Mouse (Mus musculus): ENCODE results near the gene Thsd7a. TPM values are rescaled to one million over a fixed set of nuclear protein-coding genes. Genes with fewer than 3 reads are reported as not detected.

Gene Thsd7a
- polyA plus RNA-seq, 1 experiment from 2014 or later: 7.6 TPM

DNA sequence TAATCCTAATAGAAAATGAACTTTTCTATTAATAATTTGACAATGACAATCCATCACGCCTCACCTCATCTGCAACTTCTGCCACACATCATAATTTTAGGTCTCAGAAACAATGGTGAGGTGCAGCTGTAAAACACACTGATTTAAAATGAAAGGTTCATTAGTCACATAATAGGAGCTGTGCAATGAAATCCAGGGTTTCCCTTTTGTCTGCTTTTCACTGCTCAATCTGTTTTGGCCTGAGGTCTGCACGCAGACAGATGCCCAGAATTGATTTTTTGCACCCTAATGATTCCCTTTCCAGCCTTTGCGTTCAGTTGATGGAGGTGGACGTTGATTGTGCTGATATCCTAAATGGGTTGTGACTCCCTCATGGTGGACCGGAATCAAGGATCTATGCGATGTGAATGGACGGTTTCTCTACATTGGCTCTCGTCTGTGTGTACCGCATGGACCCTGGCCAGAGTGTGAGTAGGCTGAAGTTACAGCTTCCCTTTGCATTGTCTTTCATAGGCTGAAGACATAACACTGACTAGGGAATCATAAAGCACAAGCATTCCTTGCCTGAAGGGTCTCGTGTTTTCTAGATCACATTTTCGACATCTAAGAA lies 120.5 kb downstream of the Thsd7a start:
- 84% methylated on average over 11 of the region's 11 CpGs for WGBS
- H3K27ac ChIP-seq: no peak overlapping the region
- H3K36me3 ChIP-seq: no peaks in the 10 kb centered on the region
- ATAC-seq (ENCODE audit: low FRiP score, low read depth): no peak; the same call in 1 of the 2 replicates
- no peak overlapping the region for H3K9ac ChIP-seq
- H3K4me2 ChIP-seq (replicated peaks): no peak overlapping the region
- H3K27me3 ChIP-seq: no peaks in the 10 kb centered on the region
- no peaks in the 10 kb centered on the region for H3K9me3 ChIP-seq
- no peaks in the 10 kb centered on the region for H3K4me1 ChIP-seq
- no peak overlapping the region for H3K4me3 ChIP-seq

DNA sequence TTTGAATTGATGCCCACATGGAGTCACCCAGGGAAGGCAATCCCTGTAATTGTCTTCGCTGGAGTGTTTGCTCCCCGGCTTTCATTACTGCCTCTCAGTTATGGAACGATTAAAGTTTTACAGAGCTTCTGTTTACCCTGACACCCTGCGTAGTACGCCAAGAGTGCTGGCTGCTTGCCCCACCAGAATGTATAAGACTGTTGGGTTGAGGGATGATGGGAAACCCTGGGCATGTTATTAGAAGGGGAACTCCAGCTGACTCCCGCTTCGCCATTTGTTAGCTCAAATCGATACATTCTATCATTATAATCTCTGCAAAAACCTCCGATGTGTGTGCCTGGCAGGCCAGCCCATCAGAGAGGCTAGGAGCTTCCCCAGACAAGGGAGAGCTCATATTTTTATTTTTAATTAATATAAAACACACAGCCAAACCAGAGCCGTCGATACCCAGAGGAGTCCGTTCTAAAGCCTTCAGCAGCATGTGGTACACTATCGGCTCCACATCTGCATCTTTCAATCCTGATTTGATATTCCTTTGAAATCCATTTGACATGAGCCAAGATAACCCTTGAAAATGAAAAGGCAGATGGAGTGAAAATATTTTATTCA lies 142.5 kb downstream of the Thsd7a start:
- Histone ChIP-seq H3K27ac (no peak overlapping the region), H3K27me3 (no peaks in the 10 kb centered on the region), H3K4me1 (no peaks in the 10 kb centered on the region), H3K9ac (no peak overlapping the region), H3K9me3 (no peaks in the 10 kb centered on the region), H3K36me3 (no peaks in the 10 kb centered on the region), H3K4me3 (no peak overlapping the region), H3K4me2 (replicated peaks) (no peak overlapping the region)
- 76% methylated on average over 13 of the region's 13 CpGs for WGBS
- ATAC-seq (ENCODE audit: low FRiP score, low read depth): no peak; the same call in 1 of the 2 replicates

GRCm38 (mm10) chr6:12602927-12603326 lies 146.3 kb downstream of the Thsd7a start:
- Histone ChIP-seq H3K4me3 (no peak overlapping the region), H3K27me3 (no peaks in the 10 kb centered on the region), H3K4me1 (no peaks in the 10 kb centered on the region), H3K9ac (no peak overlapping the region), H3K4me2 (replicated peaks) (no peak overlapping the region), H3K27ac (no peak overlapping the region), H3K9me3 (no peaks in the 10 kb centered on the region), H3K36me3 (no peaks in the 10 kb centered on the region)
- ATAC-seq (ENCODE audit: low FRiP score, low read depth): no peak
- 64% methylated on average over 2 of the region's 2 CpGs for WGBS

DNA sequence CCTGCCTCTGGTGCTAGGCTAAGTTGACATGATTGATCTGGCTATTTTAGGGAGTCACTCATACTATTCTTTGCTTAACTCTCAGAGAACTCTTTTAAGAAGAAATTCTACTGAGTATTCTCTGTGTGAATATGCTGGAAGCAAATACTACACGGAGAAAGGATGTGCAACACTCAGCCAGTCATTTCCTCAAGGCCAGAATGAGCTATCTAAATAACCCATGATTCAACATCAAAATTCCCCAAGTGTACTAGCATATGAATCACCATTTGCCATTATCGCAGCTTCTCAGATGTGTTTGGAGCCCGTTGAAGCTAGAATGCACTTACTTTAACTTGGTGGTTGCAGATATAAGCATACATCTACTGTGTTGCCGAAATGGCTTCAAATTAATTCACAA lies 147.0 kb downstream of the Thsd7a start:
- H3K27ac ChIP-seq: no peak overlapping the region
- no peaks in the 10 kb centered on the region for H3K36me3 ChIP-seq
- no peak overlapping the region for H3K9ac ChIP-seq
- no peak overlapping the region for H3K4me2 ChIP-seq (replicated peaks)
- 83% methylated on average over 4 of the region's 4 CpGs for WGBS
- no peaks in the 10 kb centered on the region for H3K9me3 ChIP-seq
- no peaks in the 10 kb centered on the region for H3K27me3 ChIP-seq
- no peaks in the 10 kb centered on the region for H3K4me1 ChIP-seq
- no peak for ATAC-seq (ENCODE audit: low FRiP score, low read depth)
- H3K4me3 ChIP-seq: no peak overlapping the region

GRCm38 (mm10) chr6:12584456-12584855 lies 164.8 kb downstream of the Thsd7a start:
- no peak for ATAC-seq (ENCODE audit: low FRiP score, low read depth)
- H3K9me3 ChIP-seq: no peaks in the 10 kb centered on the region
- H3K27me3 ChIP-seq: no peaks in the 10 kb centered on the region
- H3K36me3 ChIP-seq: no peaks in the 10 kb centered on the region
- H3K4me1 ChIP-seq: no peaks in the 10 kb centered on the region
- H3K4me3 ChIP-seq: no peak overlapping the region
- no peak overlapping the region for H3K4me2 ChIP-seq (replicated peaks)
- 84% methylated on average over 4 of the region's 4 CpGs for WGBS
- H3K27ac ChIP-seq: no peak overlapping the region
- H3K9ac ChIP-seq: no peak overlapping the region

DNA sequence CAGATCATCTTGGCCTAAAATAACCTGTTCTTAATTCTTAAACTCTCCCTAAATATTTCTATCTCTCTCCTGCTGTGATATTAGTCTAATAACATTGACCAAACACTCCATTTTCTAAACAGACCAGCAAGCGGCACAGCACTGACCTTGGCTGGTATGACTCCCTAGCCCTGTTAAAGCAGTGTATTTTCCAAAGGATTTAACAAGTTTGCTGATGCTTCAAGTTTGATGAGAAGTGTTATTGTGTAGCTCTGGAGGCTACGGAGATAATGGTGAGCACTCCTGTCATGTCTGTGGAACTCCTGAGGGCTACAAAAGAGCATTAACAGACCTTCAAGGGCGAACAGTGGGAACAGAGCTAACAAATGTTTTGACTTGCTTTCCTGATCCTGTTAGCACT lies 168.1 kb downstream of the Thsd7a start:
- Histone ChIP-seq H3K9me3 (no peaks in the 10 kb centered on the region), H3K36me3 (no peaks in the 10 kb centered on the region), H3K27me3 (no peaks in the 10 kb centered on the region), H3K4me1 (peaks cover 3% of the 10 kb centered on the region; the same call in 1 of the 2 replicates), H3K4me2 (replicated peaks) (no peak overlapping the region), H3K4me3 (no peak overlapping the region), H3K9ac (no peak overlapping the region), H3K27ac (no peak overlapping the region)
- no peak for ATAC-seq (ENCODE audit: low FRiP score, low read depth)
- 56% methylated on average over 3 of the region's 3 CpGs for WGBS

DNA sequence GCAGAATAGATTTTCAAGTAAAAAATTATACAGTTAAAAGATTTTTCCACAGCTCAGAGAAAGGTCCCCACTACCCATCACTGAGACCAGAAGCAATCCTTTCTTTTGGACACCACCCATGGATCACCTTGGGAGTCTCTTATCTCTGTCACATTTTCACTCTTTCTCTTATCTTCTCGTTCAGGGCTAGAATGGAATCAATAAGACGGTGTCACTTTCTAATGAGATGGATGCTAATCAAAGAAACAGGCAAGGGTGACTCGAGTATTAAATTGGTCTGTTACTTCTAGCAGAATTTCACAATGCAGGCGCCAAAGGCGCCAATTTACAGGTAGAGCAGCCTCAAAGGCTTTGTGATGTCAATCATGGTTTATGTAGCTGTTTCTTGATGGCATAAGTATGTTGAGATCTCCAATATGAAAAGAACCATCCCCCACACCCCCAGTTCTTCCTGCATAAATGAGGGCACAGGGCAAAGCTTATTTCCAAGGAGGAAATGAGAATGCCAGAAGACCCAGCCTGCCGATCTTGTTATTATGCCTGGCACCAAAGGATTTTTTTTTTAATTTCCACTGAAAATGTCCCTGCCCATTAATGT lies 173.5 kb downstream of the Thsd7a start:
- no peaks in the 10 kb centered on the region for H3K36me3 ChIP-seq
- H3K27me3 ChIP-seq: no peaks in the 10 kb centered on the region
- no peak overlapping the region for H3K4me3 ChIP-seq
- H3K4me1 ChIP-seq: peaks cover 9% of the 10 kb centered on the region; the same call in 1 of the 2 replicates
- no peak overlapping the region for H3K4me2 ChIP-seq (replicated peaks)
- 57% methylated on average over 6 of the region's 6 CpGs for whole genome bisulfite sequencing
- H3K9ac ChIP-seq: no peak overlapping the region
- no peaks in the 10 kb centered on the region for H3K9me3 ChIP-seq
- ATAC-seq (ENCODE audit: low FRiP score, low read depth): no peak
- no peak overlapping the region for H3K27ac ChIP-seq

- no peaks in the 10 kb centered on the region for H3K27me3 ChIP-seq
- no peak overlapping the region for H3K4me3 ChIP-seq
- H3K4me2 ChIP-seq (replicated peaks): no peak overlapping the region
- H3K4me1 ChIP-seq: peaks cover 11% of the 10 kb centered on the region; the same call in 1 of the 2 replicates
- H3K36me3 ChIP-seq: no peaks in the 10 kb centered on the region
- H3K9me3 ChIP-seq: no peaks in the 10 kb centered on the region
- no peak overlapping the region for H3K27ac ChIP-seq
- ATAC-seq (ENCODE audit: low FRiP score, low read depth): no peak
- no peak overlapping the region for H3K9ac ChIP-seq
- 78% methylated on average over 5 of the region's 5 CpGs for WGBS
Observed at GRCm38 (mm10) chr6:12572202-12572601, 177.0 kb downstream of the Thsd7a start.

DNA sequence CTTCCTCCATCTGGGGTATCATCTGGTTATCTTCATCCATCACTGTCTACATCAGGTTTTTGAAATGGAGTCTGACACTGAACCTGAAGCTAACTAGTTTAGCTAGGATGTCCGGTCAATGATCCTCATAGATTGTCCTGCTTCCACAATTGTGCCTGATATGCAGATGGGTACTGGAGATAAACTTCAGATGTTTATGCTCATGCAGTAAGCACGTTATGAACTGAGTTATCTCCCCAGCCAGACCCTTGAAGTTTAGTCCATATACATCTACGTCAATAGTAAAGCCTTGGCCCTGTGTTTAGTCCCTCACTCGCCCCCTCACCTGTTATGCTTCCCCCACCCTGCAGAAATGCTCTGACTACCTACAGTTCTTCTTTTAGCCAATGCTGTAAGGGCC lies 184.1 kb downstream of the Thsd7a start:
- no peaks in the 10 kb centered on the region for H3K9me3 ChIP-seq
- no peak overlapping the region for H3K9ac ChIP-seq
- H3K27me3 ChIP-seq: no peaks in the 10 kb centered on the region
- H3K4me2 ChIP-seq (replicated peaks): no peak overlapping the region
- WGBS: 82% methylated on average over 4 of the region's 4 CpGs
- H3K27ac ChIP-seq: no peak overlapping the region
- H3K36me3 ChIP-seq: no peaks in the 10 kb centered on the region
- H3K4me3 ChIP-seq: no peak overlapping the region
- ATAC-seq (ENCODE audit: low FRiP score, low read depth): no peak
- 0 out of 2 replicates have a peak, but pooled peaks cover 3% of the 10 kb centered on the region for H3K4me1 ChIP-seq

- Histone ChIP-seq H3K9me3 (no peaks in the 10 kb centered on the region), H3K4me3 (no peak overlapping the region), H3K27me3 (no peaks in the 10 kb centered on the region), H3K27ac (no peak overlapping the region), H3K9ac (no peak overlapping the region), H3K4me1 (no peaks in the 10 kb centered on the region), H3K4me2 (replicated peaks) (no peak overlapping the region), H3K36me3 (no peaks in the 10 kb centered on the region)
- whole genome bisulfite sequencing: 85% methylated on average over 3 of the region's 3 CpGs
- no peak for ATAC-seq (ENCODE audit: low FRiP score, low read depth)
Observed at GRCm38 (mm10) chr6:12562336-12562735, 186.9 kb downstream of the Thsd7a start.

- H3K9ac ChIP-seq: no peak overlapping the region
- WGBS: 93% methylated on average over 2 of the region's 2 CpGs
- no peaks in the 10 kb centered on the region for H3K9me3 ChIP-seq
- peaks cover 16% of the 10 kb centered on the region for H3K4me1 ChIP-seq
- no peak overlapping the region for H3K27ac ChIP-seq
- H3K4me2 ChIP-seq (replicated peaks): no peak overlapping the region
- no peaks in the 10 kb centered on the region for H3K36me3 ChIP-seq
- no peak for ATAC-seq (ENCODE audit: low FRiP score, low read depth)
- no peaks in the 10 kb centered on the region for H3K27me3 ChIP-seq
- H3K4me3 ChIP-seq: no peak overlapping the region
Observed at GRCm38 (mm10) chr6:12560500-12560899, 188.7 kb downstream of the Thsd7a start.

DNA sequence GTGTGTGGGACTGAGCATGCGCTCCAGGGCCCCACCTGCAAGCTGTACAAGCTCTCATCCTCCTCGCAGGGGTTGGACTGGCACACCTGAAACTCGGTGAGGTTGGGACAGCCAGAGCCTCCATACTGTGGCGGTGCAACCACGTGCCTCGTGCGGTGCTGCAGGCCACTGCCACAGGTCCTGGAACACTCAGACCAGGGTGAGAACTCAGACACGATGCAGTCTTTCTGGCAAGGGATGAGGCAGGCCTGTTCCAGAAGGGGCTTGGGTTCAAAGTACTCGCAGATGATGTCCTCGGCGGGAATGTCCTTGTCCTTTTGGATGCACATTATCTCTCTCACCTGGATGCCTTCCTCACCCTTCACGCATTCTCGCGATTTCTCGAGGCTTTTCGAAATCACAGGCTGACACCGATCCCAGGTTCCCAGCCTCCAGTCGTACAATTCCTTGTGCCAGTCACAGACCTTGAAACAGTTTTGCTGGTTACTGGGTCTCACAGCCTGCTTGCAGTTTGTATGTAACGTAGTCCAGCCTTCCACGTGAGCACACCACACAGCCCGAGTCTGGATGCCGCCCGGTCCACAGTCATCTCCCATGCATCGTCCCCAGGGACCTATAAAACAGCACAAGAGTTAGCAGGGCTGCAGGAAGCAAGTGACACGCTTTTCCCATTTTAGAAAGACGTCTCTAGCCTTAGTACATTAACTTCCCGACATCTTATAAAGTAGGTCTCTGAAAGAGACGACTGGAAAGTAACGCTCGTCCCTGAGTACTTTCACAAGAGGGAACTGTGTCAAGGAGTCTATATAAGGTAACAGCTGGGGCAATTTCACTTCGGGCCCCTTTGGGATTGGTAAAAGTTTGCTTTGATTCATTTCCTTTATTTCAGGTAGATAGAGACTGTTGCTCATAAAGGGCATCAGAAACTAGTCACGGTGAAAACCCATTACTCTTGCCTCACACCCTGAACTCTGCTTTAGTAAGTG lies 193.8 kb downstream of the Thsd7a start:
- WGBS: 61% methylated on average over 32 of the region's 32 CpGs
- Histone ChIP-seq H3K27ac (peak overlapping the region; percentile 33; the same call in 1 of the 2 replicates), H3K9me3 (0 out of 2 replicates have a peak, but pooled peaks cover 5% of the 10 kb centered on the region), H3K4me3 (peak overlapping the region; percentile 10; the same call in 1 of the 2 replicates), H3K27me3 (no peaks in the 10 kb centered on the region), H3K9ac (no peak overlapping the region), H3K36me3 (no peaks in the 10 kb centered on the region), H3K4me1 (peaks cover 24% of the 10 kb centered on the region), H3K4me2 (replicated peaks) (peak overlapping the region; percentile 54)
- peak; percentile 70 for ATAC-seq (ENCODE audit: low FRiP score, low read depth)
